Mouse (Mus musculus) CD8-positive naive resting alpha-beta T cell, adult 2 months (primary cell): Measurements from ENCODE around the gene Lsp1.

Source experiments
- DNase-seq, 2 experiments: peaks; one replicate each; pipeline ENCODE4 v3.0.0; 2022; ENCODE audit warnings: low read depth in 2 of 2, low spot score in 2 of 2

Lsp1 gene

DNA sequence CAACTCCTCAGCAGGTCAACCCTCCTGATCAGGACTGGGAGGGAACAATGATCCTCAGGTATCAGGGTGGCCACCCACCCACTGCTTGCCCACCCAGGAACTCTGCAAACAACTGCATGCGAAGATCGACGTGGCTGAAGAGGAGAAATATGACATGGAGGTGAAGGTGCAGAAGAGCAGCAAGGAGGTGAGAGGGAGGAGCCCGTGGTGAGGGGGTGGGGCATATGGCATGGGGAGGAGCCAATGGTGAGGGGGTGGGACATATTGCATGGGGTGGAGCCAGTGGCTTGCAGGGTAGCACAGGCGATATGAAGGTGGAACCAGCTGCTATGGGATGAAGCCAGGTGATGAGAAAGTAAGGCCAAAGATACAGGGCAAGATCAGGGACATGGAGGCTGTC is 17.1 kb upstream of the Lsp1 start:
- DNase-seq: no peak

GRCm38 (mm10) chr7:142444171-142444570 is 16.4 kb upstream of the Lsp1 start:
- no peak for DNase-seq

DNA sequence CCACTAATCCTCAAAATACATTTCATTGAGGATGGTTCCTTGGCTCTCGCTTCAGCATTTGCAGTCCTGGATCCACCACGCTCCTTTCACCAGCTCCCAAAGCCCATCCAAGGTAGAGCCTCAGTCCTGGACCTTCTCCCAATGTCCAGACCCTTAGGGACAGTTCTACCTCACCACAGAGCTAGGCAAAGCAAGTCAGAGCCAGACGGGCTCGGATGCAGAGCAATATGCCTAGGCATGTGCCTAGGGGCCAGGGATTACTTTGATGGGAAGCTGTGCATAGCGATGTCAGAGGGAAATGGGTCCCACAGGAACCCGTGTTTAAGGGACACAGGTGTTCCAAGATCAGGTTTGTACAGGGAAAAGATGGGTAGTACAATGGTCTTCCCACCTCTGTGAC is 15.3 kb upstream of the Lsp1 start:
- DNase-seq: no peak

DNA sequence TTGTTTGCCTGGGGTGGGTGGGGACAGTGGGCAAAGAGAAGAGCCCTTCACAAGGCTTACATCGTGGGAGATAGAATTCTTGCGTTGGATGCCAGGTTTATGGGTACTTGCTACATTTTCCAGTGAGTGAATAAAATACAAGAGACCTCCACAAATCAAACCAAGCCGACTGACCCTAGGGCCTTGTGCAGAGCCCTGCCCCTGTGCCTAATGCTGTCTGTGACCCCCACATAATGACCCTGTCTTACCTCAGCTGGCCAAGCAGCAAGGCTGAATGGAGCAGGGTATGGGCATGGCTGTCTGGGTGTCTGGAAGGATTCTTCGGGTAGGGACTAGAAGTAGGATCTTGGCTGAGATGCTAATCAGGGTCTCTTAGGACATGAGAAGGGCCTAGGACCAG is 14.3 kb upstream of the Lsp1 start:
- DNase-seq: no peak

DNA sequence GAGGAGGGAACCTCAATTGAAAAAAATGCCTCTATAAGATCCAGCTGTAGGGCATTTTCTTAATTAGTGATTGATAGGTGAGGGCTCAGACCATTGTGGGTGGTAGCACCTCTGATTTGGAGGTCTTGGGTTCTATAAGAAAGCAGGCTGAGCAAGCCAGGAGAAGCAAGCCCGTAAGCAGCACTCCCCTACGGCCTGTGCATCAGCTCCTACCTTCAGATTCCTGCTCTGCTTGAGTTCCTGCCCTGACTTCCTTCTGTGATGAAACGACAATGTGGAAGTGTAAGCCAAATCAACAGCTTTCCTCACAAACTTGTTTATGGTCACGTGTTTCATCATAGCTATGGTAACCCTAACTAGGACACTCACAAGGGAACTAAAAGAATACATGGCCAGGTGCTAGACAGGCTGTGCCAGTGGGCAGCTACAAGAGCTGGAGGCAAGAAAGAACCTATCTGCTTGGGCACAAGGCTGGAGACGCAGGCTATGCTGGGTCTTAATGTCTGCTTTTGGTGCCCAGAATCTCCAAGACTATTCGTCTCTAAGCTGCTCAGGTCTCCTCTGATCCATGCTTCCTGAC is 11.5 kb upstream of the Lsp1 start:
- DNase-seq: no peak

DNA sequence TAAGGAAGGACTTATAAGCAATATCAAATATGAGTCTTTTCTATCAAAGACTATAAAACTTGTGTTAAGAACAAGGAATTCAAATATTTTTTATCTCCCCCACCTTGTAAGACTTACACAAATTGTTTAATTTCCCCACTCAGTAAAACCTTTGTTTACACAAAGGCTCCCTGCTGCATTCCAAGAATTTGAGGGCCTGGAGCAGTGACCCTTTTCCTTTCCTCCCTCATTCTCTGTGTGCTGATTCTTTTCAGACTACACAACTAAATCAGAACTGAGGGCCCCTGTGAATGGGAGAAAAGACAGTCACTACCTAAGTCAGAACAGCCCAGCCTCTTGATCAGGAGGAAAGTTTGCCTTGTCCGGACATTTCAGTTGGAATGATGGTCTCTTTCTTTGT is 5.9 kb upstream of the Lsp1 start:
- DNase-seq: no peak

GRCm38 (mm10) chr7:142455251-142455650 is 5.4 kb upstream of the Lsp1 start:
- no peak for DNase-seq

DNA sequence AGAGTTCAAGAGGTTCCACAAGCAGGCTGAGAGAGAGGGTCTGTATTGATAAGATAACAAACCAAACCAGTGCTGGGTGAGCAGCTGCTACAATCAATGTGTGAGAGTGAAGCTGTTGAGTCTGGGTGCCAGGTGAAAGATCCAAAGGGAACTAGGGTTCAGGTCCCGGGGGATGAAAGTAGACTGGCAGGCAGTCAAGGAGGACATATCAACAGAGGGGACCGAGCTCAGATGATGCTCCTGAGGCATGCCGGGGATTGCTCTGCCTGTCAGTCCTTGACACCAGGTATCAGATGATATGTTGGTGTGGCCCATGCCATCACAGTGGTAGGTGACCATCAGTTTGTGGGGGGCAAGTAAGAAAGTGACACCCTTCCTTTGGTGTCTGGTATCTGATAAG is 3.8 kb upstream of the Lsp1 start:
- no peak for DNase-seq

- DNase-seq: no peak
Observed at GRCm38 (mm10) chr7:142457227-142457811, 3.3 kb upstream of the Lsp1 start.

DNA sequence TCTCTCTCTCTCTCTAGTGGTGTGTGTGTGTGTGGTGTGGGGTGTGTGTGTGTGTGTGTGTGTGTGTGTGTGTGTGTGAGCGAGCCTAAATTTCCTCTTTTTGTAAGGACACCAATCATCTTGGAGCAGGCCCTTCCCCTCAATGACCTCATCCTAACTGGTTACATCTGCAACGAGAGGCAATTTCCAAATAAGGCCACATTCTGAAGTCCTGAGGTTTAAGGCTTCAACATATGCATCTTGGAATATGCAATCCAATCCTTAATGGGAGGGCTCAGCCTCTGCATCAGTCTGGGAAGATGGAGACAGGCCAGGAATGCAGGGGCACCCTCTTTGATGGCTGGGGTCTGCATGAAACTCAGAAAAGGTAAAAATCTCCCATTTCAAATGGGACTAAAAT is 2.6 kb upstream of the Lsp1 start:
- DNase-seq: no peak

DNA sequence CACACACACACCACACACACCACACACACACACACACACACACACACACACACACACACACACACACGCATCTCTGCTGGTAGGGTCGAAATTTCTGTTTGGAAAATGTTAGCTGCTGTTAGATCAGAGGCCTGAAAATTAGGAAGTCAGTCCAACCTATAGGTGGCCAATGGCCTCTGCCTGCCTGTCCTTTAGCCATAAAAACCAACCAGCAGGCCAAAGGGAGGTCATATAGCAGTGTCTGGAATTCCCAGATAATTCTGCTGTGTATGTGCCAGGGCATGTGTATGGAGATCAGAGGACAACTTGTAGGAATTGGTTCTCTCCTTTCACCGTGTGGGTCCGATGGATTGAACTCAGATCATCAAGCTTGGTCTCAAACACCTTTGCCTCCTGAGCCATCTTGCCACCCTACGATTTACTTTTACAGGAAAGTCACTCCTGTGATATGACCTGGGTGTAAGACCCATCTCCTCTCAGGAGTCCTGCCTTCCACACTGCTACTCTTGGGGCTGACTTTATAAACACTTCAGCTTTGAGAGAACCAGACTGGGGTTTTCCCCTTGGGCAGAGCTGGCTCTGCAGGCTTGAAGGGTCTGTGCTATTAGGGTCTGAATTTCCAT is 1.8 kb upstream of the Lsp1 start:
- DNase-seq: no peak

DNA sequence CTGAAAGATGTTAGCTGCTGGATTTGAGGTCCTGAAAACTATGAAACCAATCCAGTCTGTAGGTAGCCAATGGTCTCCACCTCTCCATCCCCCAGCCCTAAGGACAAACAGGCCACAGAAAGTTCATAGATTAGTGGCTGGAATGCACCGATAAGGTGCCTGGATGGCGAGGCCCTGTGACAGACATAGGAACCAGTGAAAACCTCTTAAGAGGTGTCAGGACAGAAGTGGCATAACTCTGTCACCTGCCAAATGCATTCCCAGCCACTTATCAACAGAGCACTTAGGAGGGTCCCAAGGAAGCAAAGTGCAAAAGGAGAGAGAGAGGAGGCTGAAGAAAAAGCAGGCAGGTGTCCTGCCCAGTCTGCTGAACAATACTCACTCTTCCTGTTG is 1.3 kb upstream of the Lsp1 start:
- DNase-seq: no peak

DNA sequence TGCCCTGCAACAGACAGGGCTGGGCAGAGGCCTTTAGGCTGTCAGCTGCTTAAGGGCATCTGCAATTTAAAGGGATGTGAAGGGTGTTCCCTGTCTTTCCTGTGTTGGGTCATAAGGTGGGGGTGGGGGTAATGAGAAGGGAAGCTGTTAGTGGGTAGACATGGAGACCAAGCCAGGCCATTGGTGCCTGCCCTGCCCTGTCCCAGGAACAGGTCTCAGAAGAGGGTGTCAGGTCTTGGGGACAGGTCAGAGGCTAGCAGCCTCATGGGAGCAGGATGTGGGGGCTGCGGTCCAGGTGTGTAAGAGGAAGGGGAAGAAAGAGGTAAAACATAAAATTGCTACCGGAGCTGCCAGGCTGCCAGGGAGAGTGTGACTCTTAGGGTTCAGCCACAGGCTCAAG is 837 bp downstream of the Lsp1 start:
- no peak for DNase-seq

- DNase-seq: no peak
Observed at GRCm38 (mm10) chr7:142462190-142462589, 1.6 kb downstream of the Lsp1 start.

GRCm38 (mm10) chr7:142462594-142463078 is 2.0 kb downstream of the Lsp1 start:
- DNase-seq: no peak

GRCm38 (mm10) chr7:142470171-142470691 is 9.6 kb downstream of the Lsp1 start:
- no peak for DNase-seq

GRCm38 (mm10) chr7:142470808-142471413 is 10.3 kb downstream of the Lsp1 start:
- DNase-seq: no peak

GRCm38 (mm10) chr7:142471414-142471861 is 10.8 kb downstream of the Lsp1 start:
- DNase-seq: no peak

GRCm38 (mm10) chr7:142471884-142472570 is 11.4 kb downstream of the Lsp1 start:
- DNase-seq: no peak

DNA sequence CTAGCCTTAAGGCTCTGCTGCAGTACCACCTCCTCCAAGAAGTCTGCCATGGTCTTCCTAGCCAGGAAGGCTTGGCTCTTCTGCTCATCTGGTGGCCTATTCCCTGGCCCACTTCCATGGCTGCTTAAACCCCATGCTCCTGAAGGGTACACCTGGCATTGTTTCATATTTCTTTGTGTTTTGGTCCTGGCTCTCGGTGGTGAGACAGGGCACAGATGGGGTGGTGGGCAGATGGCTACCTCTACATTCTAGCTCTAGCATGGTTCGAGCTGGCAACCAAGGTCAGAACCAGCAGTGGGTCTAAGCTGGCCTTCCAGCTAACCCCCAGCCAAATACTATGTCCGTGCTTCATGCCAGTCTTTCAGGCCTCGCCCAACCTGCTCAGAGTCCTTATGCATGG is 12.3 kb downstream of the Lsp1 start:
- no peak for DNase-seq

DNA sequence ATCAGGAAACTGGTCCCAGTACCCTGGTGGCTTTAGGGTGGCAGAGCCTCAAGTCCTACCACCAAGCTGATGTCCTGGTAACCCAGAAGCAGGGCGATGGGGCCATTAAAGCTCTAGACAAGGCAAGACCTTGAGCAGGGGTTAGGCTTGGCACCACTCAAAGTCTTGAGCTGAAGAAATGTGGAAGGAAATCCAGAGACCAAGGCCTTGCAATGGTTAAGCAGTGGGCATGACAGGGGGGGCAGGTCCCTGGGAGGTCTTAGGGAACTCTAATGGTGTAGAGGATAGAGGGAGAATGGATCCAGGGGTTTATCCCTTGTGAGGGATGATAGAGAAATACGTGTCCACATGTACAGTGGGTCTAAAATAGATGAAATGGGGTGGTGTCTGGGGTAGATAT is 12.9 kb downstream of the Lsp1 start:
- no peak for DNase-seq

GRCm38 (mm10) chr7:142474799-142475198 is 14.2 kb downstream of the Lsp1 start:
- DNase-seq: no peak
